Mouse (Mus musculus) lung, postnatal 14 days (tissue): ENCODE data around the gene Naa50.

Source experiments
- DNase-seq: peaks from one replicate; pipeline ENCODE4 v3.0.0; 2021

Naa50 gene

DNA sequence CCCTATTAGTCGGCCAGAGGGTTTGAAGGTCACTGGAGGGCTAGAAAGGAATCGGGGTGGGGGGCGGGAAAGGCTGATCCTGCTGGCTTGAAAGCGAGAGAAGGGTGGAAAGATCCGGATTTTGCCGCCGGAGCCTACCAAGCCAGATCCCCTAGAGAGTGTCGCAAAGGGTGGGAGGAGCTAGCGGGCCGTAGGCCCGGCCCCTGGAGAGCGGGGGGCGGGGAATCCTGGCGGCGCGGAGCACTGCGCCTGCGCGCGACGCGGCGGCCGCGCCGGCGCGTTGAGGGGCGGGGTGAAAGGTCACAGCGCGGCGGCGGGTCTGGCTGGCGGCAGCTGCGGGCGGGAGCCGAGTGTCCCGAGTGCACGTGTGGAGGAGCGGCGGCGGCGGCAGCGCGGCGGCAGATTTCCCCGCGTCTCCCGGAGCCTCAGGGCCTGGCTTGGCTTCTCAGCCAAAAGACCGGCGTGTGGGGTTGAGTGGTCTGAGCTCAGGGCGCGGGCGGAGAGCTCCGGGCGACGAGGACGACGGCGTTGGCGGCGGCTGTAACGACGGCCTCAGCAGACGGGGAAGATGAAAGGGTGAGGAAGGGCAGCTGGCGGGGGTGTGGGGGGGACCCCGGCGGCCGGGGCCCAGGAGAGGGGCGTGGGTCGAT, at the start of gene Naa50, which contains the start of gene Atp6v1a:
Gene Naa50, plus strand, starts transcription at position 295 of the 650 bp plus-strand sequence.
Gene Atp6v1a, minus strand, starts transcription at position 170 of the 650 bp plus-strand sequence.
- peak; percentile 92 for DNase-seq

DNA sequence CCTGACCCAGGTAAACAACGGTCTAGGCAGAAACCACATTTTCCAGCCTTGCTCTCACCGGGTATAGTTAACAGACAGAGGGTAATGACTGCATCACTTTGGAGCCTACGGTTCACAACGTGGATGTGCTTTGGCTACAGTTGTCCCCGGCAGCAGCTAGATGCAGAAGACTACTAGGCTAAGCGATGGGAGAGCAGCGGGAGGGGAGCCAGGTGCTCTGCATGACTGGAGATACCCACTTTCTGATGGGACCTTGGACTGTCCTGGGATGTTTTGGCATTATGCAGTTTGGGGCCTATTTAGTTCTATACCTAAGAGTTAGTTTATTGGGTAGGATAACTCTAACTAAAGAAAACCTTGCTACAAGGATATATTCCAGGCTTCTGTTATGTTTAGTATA, 40.3 kb upstream of the Naa50 start:
- DNase-seq = no peak

DNA sequence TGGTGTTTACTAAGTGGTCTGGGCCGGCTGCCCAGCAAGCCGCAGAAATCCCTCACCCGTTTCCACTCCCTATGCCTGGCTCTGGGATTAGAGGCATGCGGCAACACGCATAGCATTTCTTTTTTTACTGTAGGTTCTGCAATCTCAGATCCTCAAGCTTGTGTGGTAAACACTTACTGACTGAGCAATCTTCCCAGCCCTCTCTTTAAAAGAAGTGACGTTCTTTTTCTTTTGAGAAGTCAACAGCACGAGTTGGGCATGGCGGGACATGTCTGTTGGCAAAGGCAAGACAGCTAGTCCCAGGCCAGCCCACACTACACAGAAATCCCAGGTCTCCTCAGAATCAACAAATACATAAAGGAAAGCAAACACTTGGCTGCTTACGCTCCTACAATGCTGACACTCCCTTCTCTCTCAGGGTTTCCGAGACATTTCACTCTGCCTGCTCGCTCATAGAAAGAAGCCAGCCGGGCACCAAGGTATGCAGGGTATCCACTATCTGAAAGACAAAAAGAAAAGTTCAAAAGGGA, 38.4 kb upstream of the Naa50 start:
- DNase-seq = no peak

DNA sequence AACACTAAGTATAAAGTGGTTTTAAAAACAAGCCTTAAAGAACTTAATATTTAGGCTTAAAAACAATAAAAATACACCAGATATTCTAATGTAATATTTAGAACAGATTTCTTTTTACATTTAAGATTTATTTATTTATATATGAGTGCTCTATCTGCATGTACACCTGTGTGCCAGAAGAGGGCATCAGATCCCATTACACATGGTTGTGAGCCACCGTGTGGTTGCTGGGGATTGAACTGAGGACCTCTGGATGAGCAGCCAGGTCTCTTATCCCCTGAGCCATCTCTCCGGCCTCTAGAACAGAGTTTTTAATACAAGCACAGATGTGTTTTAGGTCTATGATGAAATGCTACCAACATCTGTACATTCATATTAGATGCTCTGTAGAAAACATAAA, 36.7 kb upstream of the Naa50 start:
- no peak for DNase-seq

DNA sequence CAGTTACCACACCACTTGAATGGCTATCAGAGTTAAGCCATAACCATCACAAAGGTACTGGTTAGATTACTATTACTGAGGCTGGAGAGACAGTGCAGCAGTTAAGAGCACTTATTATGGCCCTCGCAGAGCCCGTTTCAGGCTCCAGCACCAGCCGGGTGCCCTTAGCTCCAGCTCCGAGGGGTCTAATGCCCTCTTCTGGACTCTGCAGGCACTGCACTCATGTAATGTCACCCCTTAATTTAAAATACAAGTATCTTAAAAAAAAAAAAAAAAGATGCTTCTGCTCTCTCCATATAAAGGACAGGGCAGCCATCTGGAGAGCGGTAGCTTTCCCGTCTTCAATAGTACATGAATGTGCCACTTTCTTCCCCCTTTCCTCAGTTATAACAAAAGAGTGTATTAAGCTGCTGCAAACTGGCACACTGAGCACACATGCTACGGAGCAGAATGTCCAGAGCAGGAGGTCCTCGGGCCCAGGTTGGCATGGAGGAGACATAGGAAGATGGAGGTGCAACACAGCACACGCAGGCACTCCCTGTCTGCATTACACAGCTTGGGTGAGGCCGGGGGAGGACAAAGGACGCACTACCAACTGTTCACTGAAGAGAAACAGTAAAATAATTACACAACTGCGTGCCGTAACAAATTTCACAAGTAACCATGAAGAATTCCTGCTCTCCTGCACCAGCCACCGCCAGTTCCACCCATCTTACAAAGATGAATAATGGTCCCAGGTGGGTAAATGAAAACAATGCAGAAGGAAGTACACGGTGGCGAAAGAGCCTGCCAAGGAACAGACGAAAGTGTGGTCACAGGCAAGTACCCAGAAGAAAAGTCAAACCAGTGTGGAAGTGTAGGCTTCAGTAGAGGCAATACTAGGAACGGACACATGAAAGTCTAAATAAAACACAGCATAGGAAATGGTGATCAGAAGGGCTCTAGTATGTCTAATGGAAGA, 35.5 kb upstream of the Naa50 start:
- no peak for DNase-seq

DNA sequence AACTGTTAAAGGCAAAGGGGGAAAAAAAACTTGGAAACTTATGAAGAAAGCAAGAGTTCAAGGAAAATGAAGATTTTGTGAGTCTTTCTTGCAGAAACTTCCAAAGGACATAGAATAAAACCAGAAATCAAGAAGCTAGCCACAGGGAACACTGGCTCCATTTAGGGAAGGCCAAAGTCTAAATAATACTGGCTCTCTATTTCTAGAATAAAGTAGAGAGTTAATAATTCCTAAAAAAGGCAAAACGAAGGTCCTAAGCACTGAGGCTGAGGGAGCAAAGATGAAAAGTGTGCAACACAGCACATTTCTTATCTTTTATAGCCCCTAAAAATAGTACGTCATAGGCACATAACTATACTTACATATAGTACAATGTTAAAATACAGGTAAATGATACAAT, 34.4 kb upstream of the Naa50 start:
- no peak for DNase-seq

DNA sequence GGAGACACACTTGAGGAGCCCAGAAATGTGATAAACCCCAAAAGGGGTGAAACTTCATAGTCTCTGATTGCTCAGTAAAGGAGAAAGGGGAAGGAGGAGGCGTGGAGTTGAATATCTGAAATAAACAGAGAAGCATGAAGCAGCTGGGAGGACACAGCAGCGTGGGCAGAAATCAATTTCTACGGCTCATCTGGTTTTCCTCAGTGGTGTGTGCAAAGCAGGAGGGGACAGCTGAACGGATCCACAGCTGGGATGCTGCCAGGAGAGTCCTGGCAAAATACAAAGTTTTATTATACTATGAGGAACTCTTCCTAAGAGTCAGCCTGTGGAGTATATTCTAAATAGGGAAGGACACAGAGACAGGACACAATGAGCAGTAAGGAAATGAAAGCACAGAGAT, 30.6 kb upstream of the Naa50 start:
- DNase-seq = no peak

DNA sequence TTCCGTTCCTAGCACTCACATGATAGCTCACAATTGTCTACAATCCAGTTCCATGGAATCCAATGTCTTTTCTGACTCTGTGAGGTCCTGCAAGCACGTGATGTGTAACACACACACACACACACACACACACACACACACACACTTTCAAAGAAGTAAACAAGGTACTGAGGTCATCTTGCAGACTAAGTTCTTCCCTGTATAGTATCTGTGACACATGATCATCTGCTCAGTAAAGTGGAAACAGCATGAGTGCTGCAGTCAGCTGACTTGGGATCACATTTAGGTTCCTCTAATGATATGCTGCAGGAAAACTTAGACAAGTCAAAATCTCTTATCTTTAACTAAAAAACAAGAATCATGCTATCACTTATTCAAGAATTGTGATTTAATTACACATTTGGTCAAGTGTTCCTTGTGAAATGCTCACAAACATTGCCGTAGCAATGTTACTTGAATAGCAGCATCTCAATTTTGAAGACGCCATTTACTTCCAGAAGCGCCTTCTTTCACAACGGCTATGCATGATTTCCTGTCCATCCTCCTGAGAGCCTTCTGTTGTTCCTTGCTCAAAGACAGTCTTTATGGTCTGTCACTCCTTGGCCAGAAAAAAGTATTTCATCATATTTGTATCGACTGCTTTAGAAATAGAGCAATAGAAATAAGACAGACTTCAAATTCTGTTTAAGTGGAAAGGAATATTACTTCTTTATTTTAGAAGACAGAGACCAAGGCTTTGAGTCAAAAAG, 19.7 kb upstream of the Naa50 start:
- no peak for DNase-seq

DNA sequence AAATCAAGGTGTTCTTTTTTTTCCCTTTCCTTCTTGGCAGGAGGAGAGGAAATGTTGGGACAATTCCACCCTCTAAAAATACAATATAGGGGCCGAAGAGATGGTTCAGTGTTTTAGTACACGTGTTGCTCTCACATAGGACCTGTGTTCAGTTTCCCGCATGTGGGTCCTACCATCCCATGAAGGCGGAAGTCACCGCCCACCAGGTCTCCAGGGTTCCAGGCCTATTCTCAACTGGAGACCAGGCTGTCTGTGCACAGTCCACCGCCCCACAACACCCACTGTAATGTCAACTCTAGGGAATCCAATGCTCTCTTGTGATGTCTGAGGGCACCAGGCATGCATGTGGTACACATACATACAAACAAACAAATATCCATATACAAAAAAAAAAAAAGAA, 17.5 kb upstream of the Naa50 start:
- no peak for DNase-seq

DNA sequence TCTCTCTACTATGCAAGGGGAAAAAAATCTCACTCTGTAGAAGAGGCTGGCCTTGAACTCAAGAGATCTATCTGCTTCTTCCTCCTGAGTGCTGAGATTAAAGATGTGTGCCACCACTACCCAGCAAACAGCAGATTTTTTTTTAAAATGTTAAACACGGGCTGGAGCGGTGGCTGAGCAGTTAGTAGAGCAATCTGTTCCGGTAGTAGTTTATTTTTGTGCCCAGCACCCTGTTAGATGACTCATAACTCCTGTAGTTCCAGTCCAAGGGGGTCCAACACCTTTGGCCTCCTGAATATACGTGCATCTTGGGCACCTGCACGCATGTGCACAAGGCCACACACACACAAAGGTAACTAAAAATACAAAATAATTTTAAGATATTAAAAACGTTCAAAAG, 17.1 kb upstream of the Naa50 start:
- no peak for DNase-seq

DNA sequence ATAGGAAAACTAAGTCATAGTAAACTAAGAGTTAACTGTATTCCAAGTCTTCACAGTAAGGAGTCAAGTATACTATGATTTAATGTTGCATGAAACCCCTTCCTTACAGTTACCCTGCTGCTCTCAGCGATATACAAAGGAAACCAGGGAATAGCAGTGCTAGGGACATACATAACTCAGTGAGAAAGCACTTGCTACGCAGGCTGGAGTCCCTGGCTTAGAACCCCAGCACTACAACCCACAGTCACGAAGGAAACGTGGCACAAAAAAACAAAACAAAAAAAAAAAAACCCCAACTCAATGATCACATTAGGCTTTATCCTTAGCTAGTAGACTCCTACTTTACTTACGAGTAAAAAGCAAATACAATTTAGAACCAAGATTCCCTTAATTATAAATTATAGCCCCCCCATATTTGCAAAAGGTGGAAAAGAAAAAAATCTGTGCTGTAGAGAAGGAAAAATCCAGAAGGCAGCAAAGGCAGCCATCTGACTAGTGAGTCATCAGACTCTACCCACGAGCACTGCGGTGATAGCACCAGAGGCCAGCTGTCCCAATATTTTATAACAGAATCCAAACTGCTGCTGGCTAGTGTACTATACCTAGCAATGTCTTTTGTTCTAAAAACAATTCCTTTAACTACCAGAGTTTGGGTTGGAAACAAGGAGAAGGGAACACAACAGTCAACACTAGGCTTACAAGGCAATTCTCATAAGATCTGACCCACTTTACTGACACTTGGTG, 16.5 kb upstream of the Naa50 start:
- no peak for DNase-seq

DNA sequence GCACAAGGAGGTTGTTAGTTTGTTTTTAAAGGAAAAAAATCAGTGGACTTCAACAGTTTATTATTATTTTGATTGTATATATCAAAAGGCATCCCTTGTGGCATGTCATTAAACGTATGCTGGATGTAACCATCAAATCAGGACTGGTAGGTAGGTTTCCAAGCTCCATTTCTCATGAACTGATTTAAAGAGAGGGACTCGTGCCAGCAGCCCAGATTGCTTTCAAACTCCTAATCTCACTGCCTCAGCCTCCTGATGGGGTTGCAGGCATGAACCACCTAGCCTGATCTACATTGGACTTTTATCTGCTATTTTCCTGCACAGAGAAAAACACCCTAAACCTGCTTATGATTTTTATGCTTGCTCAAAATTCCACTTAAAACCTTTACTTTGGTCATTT, 15.8 kb upstream of the Naa50 start:
- DNase-seq = no peak

DNA sequence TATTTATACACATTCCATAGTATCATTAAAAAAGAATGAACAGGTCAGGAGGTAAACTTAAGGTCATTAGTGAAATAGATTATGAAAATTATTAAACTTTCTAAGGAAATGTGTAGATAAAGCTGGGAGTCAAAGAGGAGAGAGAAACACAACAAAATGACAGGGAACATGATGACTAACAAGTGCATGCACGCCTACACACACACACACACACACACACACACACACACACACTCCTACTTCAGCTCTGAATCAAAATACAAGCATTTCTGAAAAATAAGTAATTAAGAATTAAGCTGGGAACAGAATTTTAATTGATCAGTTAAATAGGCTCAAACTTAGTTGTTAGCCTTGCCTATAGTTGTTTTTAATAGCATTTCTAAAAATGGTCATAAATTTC, 14.9 kb upstream of the Naa50 start:
- no peak for DNase-seq

DNA sequence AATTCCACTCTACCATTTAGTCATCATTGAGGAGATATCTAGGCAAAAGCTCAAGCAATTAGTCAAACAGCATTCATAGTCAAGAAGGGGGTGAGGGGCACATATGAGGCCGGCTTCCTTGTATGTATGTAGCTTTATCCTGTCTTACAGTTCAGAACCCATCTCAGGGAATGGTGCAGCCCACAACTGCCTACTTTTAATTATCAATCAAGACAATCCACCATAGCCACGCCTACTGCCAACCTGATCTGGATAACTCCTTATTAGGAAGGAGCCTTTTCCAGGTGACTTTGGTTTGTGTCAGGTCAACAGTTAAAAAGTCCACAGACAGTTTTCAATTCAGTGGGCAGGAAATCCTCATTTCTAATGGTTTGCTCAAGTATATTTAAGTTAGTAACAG, 14.2 kb upstream of the Naa50 start:
- DNase-seq = no peak

DNA sequence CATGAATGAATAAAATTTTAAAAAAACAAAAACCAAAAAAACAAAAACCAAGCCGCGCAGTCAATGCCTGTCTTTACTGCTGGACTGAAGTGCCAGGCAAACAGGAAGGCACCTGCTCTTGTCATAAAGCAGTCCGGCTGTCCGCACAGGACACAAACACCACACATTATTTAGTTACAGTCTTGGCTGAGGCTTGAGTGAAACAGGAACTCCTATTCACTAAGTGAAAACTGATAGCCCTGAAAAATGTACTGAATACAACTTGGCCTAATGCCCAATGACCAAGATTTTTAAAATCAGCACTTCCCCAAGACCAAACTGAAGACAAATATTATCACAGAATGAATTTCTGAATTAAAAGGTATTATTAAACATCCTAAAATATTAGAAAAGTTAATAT, 13.2 kb upstream of the Naa50 start:
- DNase-seq = no peak

DNA sequence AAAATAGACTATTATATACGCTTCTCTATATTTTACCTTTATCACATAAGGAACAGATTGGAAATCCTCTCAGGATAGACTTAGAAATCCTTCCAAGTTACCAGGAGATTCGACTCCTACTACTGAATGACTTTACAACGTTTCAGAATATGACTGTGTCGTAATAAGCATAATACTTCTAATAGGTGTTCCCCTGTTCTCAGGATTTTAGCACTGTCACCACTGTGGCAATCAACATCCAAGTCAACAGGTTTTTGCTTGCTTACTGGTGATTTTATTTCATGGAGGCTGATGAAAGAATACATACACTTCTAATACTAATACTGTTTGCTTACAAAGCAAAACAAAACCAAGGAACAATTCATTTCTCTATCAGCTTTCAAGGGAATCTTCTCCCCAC, 7.3 kb upstream of the Naa50 start:
- DNase-seq = no peak

DNA sequence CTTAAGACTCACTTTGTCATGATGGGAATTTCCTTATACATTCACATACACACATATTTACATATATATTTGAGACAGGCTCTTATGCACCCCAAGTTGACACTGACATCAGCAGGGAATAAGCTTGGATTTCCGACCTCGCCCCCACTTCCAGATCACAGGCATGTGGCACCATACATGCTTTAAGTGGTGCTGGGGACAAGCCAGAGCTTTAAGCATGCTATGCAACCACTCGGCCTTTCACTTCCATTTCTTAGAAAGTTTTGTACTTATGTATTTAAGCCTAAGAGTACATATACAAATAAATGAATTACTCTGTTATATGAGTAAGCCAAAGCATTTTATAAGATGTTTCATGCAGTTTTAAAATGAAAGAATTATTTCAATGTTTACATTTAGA, 6.4 kb upstream of the Naa50 start:
- no peak for DNase-seq

DNA sequence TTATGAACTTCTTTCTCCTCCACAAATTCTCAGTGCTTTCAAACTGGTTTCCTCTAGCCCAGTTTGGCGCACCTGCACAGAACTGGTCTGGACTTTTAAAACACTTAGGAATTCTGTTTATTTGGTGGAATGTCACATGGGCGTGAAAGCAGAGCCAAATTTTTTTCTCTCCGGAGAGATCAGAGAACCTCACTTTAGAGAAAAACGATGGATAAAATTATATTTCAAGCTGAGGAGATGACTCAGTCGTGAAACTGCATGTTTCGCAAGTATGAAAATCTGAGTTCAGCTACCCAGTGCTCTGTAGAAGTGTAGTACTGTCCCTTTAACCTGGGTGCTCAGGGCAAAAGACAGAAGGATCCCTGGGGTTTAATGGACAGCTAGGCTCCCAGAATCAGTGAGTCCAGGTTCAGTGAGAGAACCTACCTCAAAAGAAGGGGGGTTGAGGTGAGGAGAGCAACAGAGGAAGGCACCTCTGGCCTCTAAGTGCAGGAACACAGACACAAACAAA, 3.1 kb upstream of the Naa50 start:
- DNase-seq = no peak

DNA sequence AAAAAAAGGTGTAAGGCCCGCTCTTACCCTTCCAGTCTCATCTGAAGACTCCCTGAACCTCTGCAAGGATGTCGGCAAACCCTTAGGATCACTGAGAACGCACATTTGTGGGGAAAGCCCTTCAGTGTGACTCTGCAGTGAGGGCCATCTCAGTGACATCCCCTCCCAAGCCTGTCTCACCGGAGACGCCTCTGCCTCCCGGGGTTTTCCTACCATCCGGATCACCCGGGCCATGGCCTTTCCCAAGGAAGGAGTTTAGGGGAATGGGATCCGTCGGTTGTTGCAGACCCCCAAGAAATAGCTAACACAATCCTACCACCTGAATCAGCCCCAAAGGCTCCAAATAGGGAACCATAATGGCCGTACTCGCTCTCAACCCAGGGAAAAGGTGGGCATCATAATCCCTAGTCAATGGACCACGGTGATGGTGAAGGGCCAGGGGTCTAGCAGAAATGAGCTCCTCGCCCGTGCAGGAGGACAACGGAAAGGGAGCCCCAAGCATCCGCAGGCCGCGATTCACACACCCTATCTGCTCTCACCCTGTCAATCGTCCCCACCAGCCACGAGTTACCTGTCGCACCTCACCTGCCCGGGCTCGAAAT, 1.2 kb upstream of the Naa50 start:
- DNase-seq = no peak

DNA sequence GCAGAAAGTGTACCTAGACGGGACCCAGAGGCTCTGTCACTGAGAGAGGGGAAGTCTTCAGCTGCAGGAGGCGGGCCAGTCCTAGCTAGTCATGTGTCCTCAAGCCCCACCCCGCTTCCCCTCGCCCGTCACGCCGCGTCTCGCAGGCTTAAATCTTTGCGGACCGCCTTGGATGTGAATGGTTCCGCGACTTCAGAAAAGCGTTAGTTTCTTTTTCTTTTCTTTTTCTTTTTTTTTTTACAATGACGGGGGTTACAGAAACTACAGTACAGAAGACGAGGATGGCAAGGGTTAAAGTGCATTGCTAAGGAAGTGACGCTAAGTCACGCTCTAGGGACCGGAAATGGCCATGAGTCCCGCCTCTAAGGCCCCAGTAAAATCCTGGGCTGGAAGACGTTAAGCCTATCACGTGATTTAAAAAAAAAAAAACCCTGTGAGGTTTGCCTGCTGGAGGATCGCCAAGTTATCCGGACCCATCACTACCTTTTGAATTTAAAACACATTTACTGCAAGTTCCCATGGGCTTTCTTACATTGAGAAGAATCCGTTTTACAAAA, 573 bp upstream of the Naa50 start:
- DNase-seq = peak; percentile 87

DNA sequence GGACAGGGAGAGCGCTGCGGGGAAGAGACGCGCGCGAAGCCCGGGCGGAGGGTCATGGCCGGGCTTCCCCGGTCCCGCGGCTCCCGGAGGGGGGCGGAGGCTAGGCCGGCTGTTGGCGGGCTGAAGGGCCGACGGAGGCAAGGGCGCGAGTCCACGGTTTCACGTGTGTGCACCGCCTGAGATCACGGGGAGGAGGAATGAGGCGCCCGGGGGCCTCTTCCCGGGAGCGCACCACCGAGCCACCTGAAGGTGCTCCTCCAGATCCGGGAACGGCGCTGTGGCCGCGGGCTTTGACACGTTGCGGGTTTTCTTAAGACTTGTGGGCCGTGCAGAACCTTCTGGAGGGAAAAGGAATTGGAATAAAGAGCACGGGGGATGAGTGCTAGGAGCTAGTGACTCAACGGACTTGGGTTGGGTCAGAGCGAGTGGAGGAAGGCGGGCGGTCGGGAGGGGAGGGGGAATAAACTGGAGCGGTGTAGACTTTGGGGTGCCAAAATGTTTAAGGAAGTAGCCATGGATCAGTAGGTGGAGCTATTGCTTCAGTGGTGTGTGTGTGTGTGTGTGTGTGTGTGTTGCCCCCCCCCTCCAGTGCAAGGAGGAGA, 657 bp downstream of the Naa50 start:
- DNase-seq = peak; percentile 74
